Mouse (Mus musculus) erythroblast, adult 5-6 weeks (primary cell): ENCODE measurements around the gene Tut7. TPM values are rescaled to one million over a fixed set of nuclear protein-coding genes. Genes with fewer than 3 reads are reported as not detected.
"Not testable (repeated sequence)": the region's sequence is repeated elsewhere in the genome, so short reads cannot be mapped to it uniquely, and the experiment has no call there.

Experiments
- ATAC-seq: replicated peaks from 2 replicates; pipeline ENCODE4 v1.8.0; 2016; ENCODE audit warnings: moderate number of reproducible peaks, mild to moderate bottlenecking, moderate TSS enrichment, inconsistent platforms; ENCODE audit not compliant: poor library complexity, low FRiP score, severe bottlenecking
- total RNA-seq, 2 experiments: library from RNA; stranded (forward) in 1 of 2; stranded (reverse) in 1 of 2; fragments of 150-400 nt in 1 of 2; fragments of 200-764, 138-1000 nt in 1 of 2; gene quantifications; 2 replicates each; pipeline versions ENCODE4 v1.2.3 to v1.2.4; 2015 to 2017; ENCODE audit warnings: low replicate concordance in 2 of 2

Gene Tut7
- total RNA-seq, 2 experiments from 2014 or later = 557 to 973 TPM

DNA sequence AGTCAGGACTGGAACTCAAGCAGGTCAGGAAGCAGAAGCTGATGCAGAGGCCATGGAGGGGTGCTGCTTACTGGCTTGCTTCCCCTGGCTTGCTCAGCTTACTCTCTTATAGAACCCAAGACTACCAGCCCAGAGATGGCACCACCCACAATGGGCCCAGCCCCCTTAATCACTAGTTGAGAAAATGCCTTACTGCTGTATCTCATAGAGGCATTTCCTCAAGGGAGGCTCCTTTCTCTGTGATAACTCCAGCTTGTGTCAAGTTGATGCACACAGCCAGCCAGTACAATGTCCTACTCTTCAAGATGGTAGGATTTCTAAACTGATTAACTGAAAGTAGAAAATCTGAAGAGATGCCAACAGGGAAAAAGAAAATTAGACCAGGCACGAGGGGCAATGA, 100.9 kb downstream of the Tut7 start:
- ATAC-seq = not testable (repeated sequence)

Other genes with a start within 250 kb of the Tut7 start
- 10.9 and 13.6 TPM in 2 replicates for gene Agtpbp1, start 237.9 kb downstream of the Tut7 start, total RNA-seq (2015; ENCODE audit: low replicate concordance)
- gene Agtpbp1, start 237.9 kb downstream of the Tut7 start, total RNA-seq (2017; ENCODE audit: low replicate concordance) = 28.9 and 35.5 TPM in 2 replicates
- gene Naa35, start 237.9 kb downstream of the Tut7 start, total RNA-seq (2015; ENCODE audit: low replicate concordance) = 9.4 and 44.6 TPM in 2 replicates
- gene Naa35, start 237.9 kb downstream of the Tut7 start, total RNA-seq (2017; ENCODE audit: low replicate concordance) = 17.1 and 31.0 TPM in 2 replicates
- 13.4 and 16.1 TPM in 2 replicates for gene Golm1, start 147.3 kb downstream of the Tut7 start, total RNA-seq (2015; ENCODE audit: low replicate concordance)
- gene Golm1, start 147.3 kb downstream of the Tut7 start, total RNA-seq (2017; ENCODE audit: low replicate concordance) = 21.4 and 25.2 TPM in 2 replicates
- gene 4921517D22Rik, start 129.0 kb downstream of the Tut7 start, total RNA-seq (2015; ENCODE audit: low replicate concordance) = not detected in 2 replicates
- not detected in 2 replicates for gene 4921517D22Rik, start 129.0 kb downstream of the Tut7 start, total RNA-seq (2017; ENCODE audit: low replicate concordance)
- gene Spata31d1a, start 112.8 kb downstream of the Tut7 start, total RNA-seq (2015; ENCODE audit: low replicate concordance) = not detected in 2 replicates
- not detected in 2 replicates for gene Spata31d1a, start 112.8 kb downstream of the Tut7 start, total RNA-seq (2017; ENCODE audit: low replicate concordance)
- gene Spata31d1b, start 110.9 kb downstream of the Tut7 start, total RNA-seq (2015; ENCODE audit: low replicate concordance) = not detected in 2 replicates
- not detected in 2 replicates for gene Spata31d1b, start 110.9 kb downstream of the Tut7 start, total RNA-seq (2017; ENCODE audit: low replicate concordance)
- not detected in 2 replicates for gene Spata31d1d, start 91.4 kb downstream of the Tut7 start, total RNA-seq (2015; ENCODE audit: low replicate concordance)
- 0.26 TPM in 1 of 2 replicates, not detected in the other for gene Spata31d1d, start 91.4 kb downstream of the Tut7 start, total RNA-seq (2017; ENCODE audit: low replicate concordance)
- 0.77 TPM in 1 of 2 replicates, not detected in the other for gene 1700014D04Rik, start 76.4 kb downstream of the Tut7 start, total RNA-seq (2015; ENCODE audit: low replicate concordance)
- 0.42 and 4.8 TPM in 2 replicates for gene 1700014D04Rik, start 76.4 kb downstream of the Tut7 start, total RNA-seq (2017; ENCODE audit: low replicate concordance)
- 667 and 741 TPM in 2 replicates for gene Isca1, start 53.3 kb downstream of the Tut7 start, total RNA-seq (2015; ENCODE audit: low replicate concordance)
- 673 and 742 TPM in 2 replicates for gene Isca1, start 53.3 kb downstream of the Tut7 start, total RNA-seq (2017; ENCODE audit: low replicate concordance)
- gene Gm49354, start 40.9 kb downstream of the Tut7 start, total RNA-seq (2015; ENCODE audit: low replicate concordance) = not detected in 2 replicates
- 254 and 1,206 TPM in 2 replicates for gene Gm49354, start 40.9 kb downstream of the Tut7 start, total RNA-seq (2017; ENCODE audit: low replicate concordance)